Mouse (Mus musculus) liver, embryonic 11.5 days (tissue): ENCODE results near the gene S100a4. TPM values are rescaled to one million over a fixed set of nuclear protein-coding genes. Genes with fewer than 3 reads are reported as not detected.

Experiments
- ATAC-seq: fragments of 200-750 bp; cut with Nextera tagmentation; replicated peaks from 2 replicates; pipeline ENCODE4 v1.8.0; 2017; ENCODE audit warnings: moderate number of reproducible peaks, mild to moderate bottlenecking, moderate TSS enrichment, moderate library complexity; ENCODE audit not compliant: low FRiP score
- DNase-seq: peaks from one replicate; pipeline ENCODE4 v3.0.0-alpha.2; 2017; ENCODE audit warnings: low spot score
- H3K27ac ChIP-seq: fragments of 300-500 bp; sonication (generic); 2 replicates; pipeline ENCODE4 v1.5.1; 2014; ENCODE audit warnings: mild to moderate bottlenecking, low read depth, low read length, control low read depth
- H3K27me3 ChIP-seq: fragments of 300-500 bp; sonication (generic); replicated peaks from 2 replicates; pipeline ENCODE4 v1.6.1; 2014; ENCODE audit warnings: low read length, mixed read lengths; ENCODE audit not compliant: control insufficient read depth, insufficient read depth
- H3K36me3 ChIP-seq: fragments of 300-500 bp; sonication (generic); 2 replicates; pipeline ENCODE4 v1.6.1; 2014; ENCODE audit warnings: mild to moderate bottlenecking, low read length, moderate library complexity, mixed read lengths; ENCODE audit not compliant: control insufficient read depth, insufficient read depth
- H3K4me1 ChIP-seq: fragments of 300-500 bp; sonication (generic); replicated peaks from 2 replicates; pipeline ENCODE4 v1.6.1; 2014; ENCODE audit warnings: low read length, mixed read lengths; ENCODE audit not compliant: control insufficient read depth, insufficient read depth
- H3K4me2 ChIP-seq: fragments of 300-500 bp; sonication (generic); 2 replicates; pipeline ENCODE4 v1.6.1; 2014; ENCODE audit warnings: mild to moderate bottlenecking, control low read depth, moderate library complexity
- H3K4me3 ChIP-seq: fragments of 300-500 bp; sonication (generic); 2 replicates; pipeline ENCODE4 v1.5.1; 2014; ENCODE audit warnings: low read depth, low read length, control low read depth
- H3K9ac ChIP-seq: fragments of 300-500 bp; sonication (generic); 2 replicates; pipeline ENCODE4 v1.6.1; 2014; ENCODE audit warnings: low read depth, low read length, control low read depth
- H3K9me3 ChIP-seq: fragments of 300-500 bp; sonication (generic); 2 replicates; pipeline ENCODE4 v1.6.1; 2016; ENCODE audit warnings: low read length, inconsistent platforms, mixed read lengths; ENCODE audit not compliant: control insufficient read depth
- WGBS: fragments of 180-500 bp; shearing (Covaris S2); extraction: QIAGEN DNeasy Blood & Tissue Kit; methylation state at CpG from one replicate; pipeline ENCODE4 v1.1.7; 2014; 5-methylcytosine and 5-hydroxymethylcytosine counted together
- polyA plus RNA-seq: library from polyadenylated mRNA; unstranded; fragments of >200 nt; fragmentation: Nextera tagmentation; extraction: Ambion mirVana; gene quantifications from 2 replicates; pipeline ENCODE4 v1.2.1, GENCODE M21; 2014

S100a4 gene
- polyA plus RNA-seq, 1 experiment from 2014 or later, result 0.77 TPM

DNA sequence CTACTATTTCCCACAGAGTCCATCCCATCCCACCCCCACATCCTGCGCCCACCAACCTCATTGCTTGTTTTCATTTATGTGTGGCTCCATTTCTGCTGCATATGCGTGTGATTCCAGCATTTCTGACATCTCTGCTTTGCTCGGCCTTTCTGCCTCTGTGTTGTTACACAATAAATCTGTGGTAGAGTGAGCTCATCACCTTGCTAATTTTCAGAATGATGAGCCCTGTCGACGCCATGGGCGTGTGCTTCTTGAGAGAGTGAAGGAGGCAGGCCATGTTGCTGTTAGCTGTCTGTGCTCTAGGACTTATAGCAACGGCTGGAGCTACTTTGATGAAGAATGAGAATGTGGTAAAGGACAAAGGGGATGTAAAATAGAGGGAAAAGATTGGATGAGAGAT is 37.4 kb downstream of the S100a4 start:
- 71% methylated on average over 7 of the region's 7 CpGs for WGBS

DNA sequence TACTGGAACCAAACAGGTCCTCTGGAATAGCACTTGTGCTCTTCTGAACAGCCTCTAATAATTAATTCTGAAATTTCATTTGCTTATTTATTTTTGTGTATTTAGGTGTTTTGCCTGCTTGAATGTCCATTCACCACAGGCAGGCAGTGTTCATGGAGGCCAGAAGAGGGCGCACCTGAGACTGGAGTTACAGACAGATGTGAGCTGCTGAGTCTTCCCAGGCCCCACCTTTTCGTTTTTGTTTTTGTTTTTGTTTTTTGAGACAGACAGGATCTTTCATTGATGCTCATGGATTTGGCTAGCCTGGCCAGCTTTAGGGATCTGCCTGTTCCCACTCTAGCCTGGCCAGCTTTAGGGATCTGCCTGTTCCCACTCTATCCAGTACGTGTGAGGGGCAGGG is 40.6 kb downstream of the S100a4 start:
- ATAC-seq, result no peak
- Histone ChIP-seq H3K27ac (no peak overlapping the region), H3K27me3 (no peaks in the 10 kb centered on the region), H3K4me1 (no peaks in the 10 kb centered on the region), H3K9ac (no peak overlapping the region), H3K4me2 (no peak overlapping the region), H3K36me3 (no peaks in the 10 kb centered on the region), H3K9me3 (no peaks in the 10 kb centered on the region), H3K4me3 (no peak overlapping the region)
- no peak for DNase-seq
- 42% methylated on average over 3 of the region's 3 CpGs for WGBS

More for the DNA sequence above, 37.4 kb downstream of the S100a4 start:
- no peaks in the 10 kb centered on the region for H3K4me1 ChIP-seq
- no peaks in the 10 kb centered on the region for H3K36me3 ChIP-seq
- H3K27ac ChIP-seq, result no peak overlapping the region
- DNase-seq, result no peak
- H3K9me3 ChIP-seq, result no peaks in the 10 kb centered on the region
- ATAC-seq, result no peak
- H3K27me3 ChIP-seq, result no peaks in the 10 kb centered on the region
- H3K9ac ChIP-seq, result no peak overlapping the region
- H3K4me2 ChIP-seq, result no peak overlapping the region
- no peak overlapping the region for H3K4me3 ChIP-seq

DNA sequence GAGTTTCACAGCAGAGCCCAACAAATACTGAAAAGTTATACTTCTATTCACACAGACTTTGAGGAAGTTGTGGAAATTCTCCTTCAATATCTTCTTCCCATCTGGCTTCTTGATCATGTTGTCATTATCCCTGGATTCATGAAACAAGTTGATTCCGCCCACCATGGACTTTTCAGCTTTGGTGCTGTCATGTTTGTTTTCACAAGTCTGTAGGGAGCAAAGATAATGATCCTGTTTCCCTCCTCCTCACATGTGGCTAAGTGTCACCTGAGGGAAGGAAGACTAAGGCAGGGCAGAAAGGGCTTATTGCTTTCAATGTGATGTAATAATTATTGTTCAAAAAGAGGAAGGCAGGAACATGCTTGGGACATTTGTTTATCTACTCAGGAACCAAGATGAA is 43.7 kb downstream of the S100a4 start:
- WGBS, result 70% methylated on average over 1 of the region's 1 CpGs
- no peak overlapping the region for H3K9ac ChIP-seq
- DNase-seq, result no peak
- no peaks in the 10 kb centered on the region for H3K4me1 ChIP-seq
- H3K36me3 ChIP-seq, result no peaks in the 10 kb centered on the region
- no peaks in the 10 kb centered on the region for H3K9me3 ChIP-seq
- no peaks in the 10 kb centered on the region for H3K27me3 ChIP-seq
- no peak overlapping the region for H3K4me3 ChIP-seq
- H3K4me2 ChIP-seq, result no peak overlapping the region
- ATAC-seq, result no peak
- no peak overlapping the region for H3K27ac ChIP-seq

DNA sequence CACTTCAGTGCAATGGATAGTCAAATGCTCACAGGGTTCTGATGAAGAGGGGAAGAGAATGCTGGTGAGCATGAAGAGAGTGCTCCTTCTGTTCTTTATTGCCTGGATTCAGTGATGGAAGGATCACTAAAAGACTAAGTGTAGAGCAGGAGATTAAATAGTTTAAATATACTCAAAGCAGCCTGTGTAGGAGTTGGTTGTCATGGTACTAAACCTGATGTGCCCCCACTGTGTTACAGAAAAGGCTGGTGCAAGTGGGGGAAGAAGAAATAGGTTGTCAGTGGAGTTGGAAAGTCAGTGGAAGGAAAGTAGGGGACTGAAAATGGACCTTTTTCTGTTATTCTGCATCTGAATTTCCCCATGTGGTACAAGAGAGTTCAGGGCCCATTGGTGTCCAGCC is 45.4 kb downstream of the S100a4 start:
- Histone ChIP-seq H3K27me3 (no peaks in the 10 kb centered on the region), H3K36me3 (no peaks in the 10 kb centered on the region), H3K4me3 (no peak overlapping the region), H3K9me3 (no peaks in the 10 kb centered on the region), H3K27ac (no peak overlapping the region), H3K4me2 (no peak overlapping the region), H3K9ac (no peak overlapping the region), H3K4me1 (no peaks in the 10 kb centered on the region)
- DNase-seq (no peak), ATAC-seq (no peak)

DNA sequence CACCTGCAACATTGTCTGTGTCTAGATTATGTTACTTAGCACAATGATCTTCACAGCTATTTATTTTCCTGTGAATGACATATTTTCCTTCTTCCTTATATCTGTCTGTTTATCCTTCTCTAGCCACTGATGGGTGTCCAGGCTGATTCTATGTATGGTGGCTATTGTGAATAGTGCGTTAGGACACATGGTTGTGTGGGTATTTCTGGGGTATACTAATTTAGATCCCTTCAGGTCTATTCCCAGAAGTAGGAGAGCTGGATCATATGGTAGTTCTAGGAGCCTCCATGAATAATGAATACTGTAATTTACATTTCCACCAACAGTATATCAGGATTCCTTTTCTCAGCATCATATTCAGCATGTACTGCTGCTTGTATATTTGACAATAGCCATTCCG is 46.3 kb downstream of the S100a4 start:
- no peak for DNase-seq
- no peak overlapping the region for H3K9ac ChIP-seq
- H3K4me1 ChIP-seq, result no peaks in the 10 kb centered on the region
- no peaks in the 10 kb centered on the region for H3K36me3 ChIP-seq
- no peaks in the 10 kb centered on the region for H3K27me3 ChIP-seq
- 88% methylated on average over 2 of the region's 2 CpGs for WGBS
- no peak for ATAC-seq
- no peak overlapping the region for H3K4me2 ChIP-seq
- no peak overlapping the region for H3K4me3 ChIP-seq
- no peak overlapping the region for H3K27ac ChIP-seq
- H3K9me3 ChIP-seq, result no peaks in the 10 kb centered on the region

DNA sequence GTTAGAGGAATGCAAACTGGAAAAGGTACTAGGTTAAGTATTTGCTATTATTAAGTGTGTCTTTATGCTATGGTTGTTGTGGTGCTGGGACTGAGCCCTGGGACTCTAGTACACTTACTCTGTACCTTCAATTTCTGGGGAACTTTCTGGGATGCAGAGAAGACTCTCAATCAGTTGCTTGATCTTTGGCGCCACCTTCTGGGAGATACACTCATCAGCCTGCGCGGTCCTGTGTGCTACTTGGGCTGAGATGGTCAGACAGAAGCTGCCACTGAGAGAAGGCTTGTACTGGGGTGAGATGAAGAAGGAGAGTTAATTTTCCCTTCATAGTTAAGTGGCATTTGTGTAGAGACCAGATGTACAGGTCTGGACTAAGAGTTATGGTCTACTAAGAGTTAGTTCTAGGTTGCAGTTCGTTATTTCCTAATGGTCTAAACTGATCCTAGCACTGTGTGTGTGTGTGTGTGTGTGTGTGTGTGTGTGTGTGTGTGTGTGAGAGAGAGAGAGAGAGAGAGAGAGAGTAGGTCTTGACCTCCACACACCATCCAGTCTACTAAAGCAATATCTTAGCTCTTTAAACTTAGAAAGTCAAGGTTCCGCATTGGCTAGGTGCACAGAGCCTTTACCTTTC is 49.4 kb downstream of the S100a4 start:
- Histone ChIP-seq H3K4me3 (no peak overlapping the region), H3K4me1 (no peaks in the 10 kb centered on the region), H3K4me2 (no peak overlapping the region), H3K9me3 (no peaks in the 10 kb centered on the region), H3K27me3 (no peaks in the 10 kb centered on the region), H3K9ac (no peak overlapping the region), H3K27ac (no peak overlapping the region), H3K36me3 (no peaks in the 10 kb centered on the region)
- ATAC-seq (no peak; the same call in 1 of the 2 replicates), DNase-seq (peak; percentile 41)
- 36% methylated on average over 5 of the region's 5 CpGs for WGBS

DNA sequence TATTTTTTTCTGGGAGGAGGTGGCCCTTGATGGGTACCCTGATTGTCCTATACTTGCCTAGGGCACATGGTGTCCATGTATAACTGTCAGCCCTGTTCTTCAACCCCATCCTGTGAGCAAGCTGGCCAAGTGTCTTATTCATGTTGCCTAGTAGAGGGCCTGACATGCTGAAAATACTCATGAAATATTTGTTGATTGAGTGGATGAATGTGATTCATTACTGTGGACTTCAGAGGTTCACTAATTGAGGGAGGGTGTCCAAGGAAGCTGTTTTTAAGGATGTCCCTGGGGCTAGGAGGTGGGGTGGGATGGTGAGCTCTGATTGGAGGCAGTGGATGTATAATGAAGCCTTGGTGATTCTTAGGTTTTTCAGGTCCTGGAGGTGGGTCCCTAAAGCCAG is 50.1 kb downstream of the S100a4 start, which contains the start of gene S100a7a:
Gene S100a7a (plus strand): TSS at position 301 of the 400 bp plus-strand sequence.
- H3K4me3 ChIP-seq, result no peak within 1 kb of the TSS
- no peak for DNase-seq
- no peak within 1 kb of the TSS for H3K27ac ChIP-seq
- no peak within 1 kb of the TSS for H3K4me2 ChIP-seq
- ATAC-seq, result no peak
- no peaks in the 10 kb centered on the region for H3K9me3 ChIP-seq
- no peaks in the 10 kb centered on the region for H3K36me3 ChIP-seq
- no peaks in the 10 kb centered on the region for H3K27me3 ChIP-seq
- H3K4me1 ChIP-seq, result no peaks in the 10 kb centered on the region
- no peak within 1 kb of the TSS for H3K9ac ChIP-seq

Other genes starting within 250 kb of the S100a4 start
- 6.4 and 6.7 TPM in 2 replicates for gene Slc27a3, start 213.8 kb upstream of the S100a4 start, polyA plus RNA-seq
- gene Ints3, start 170.1 kb upstream of the S100a4 start, polyA plus RNA-seq, result 34.0 and 35.2 TPM in 2 replicates
- gene Npr1, start 137.9 kb upstream of the S100a4 start, polyA plus RNA-seq, result 8.0 and 9.2 TPM in 2 replicates
- gene Ilf2, start 127.6 kb upstream of the S100a4 start, polyA plus RNA-seq, result 169 and 174 TPM in 2 replicates
- 44.9 and 46.4 TPM in 2 replicates for gene Snapin, start 112.7 kb upstream of the S100a4 start, polyA plus RNA-seq
- 78.2 and 86.3 TPM in 2 replicates for gene Chtop, start 94.3 kb upstream of the S100a4 start, polyA plus RNA-seq
- gene S100a1, start 89.4 kb upstream of the S100a4 start, polyA plus RNA-seq, result 16.5 and 21.9 TPM in 2 replicates
- gene S100a13, start 89.3 kb upstream of the S100a4 start, polyA plus RNA-seq, result 21.4 and 22.7 TPM in 2 replicates
- gene S100a14, start 76.9 kb upstream of the S100a4 start, polyA plus RNA-seq, result not detected in 2 replicates
- gene S100a16, start 66.5 kb upstream of the S100a4 start, polyA plus RNA-seq, result 52.5 and 58.1 TPM in 2 replicates
- gene S100a3, start 43.2 kb upstream of the S100a4 start, polyA plus RNA-seq, result not detected in 2 replicates
- gene S100a2, start 13.5 kb upstream of the S100a4 start, polyA plus RNA-seq, result not detected in 2 replicates
- not detected in 2 replicates for gene Gm42674, start 1.9 kb upstream of the S100a4 start, polyA plus RNA-seq
- gene S100a5, start 4.8 kb downstream of the S100a4 start, polyA plus RNA-seq, result not detected in 2 replicates
- gene S100a6, start 9.1 kb downstream of the S100a4 start, polyA plus RNA-seq, result 13.9 and 14.6 TPM in 2 replicates
- not detected in 2 replicates for gene S100a7a, start 50.2 kb downstream of the S100a4 start, polyA plus RNA-seq
- gene S100a8, start 65.2 kb downstream of the S100a4 start, polyA plus RNA-seq, result 140 and 141 TPM in 2 replicates
- gene S100a9, start 92.0 kb downstream of the S100a4 start, polyA plus RNA-seq, result 93.3 and 95.1 TPM in 2 replicates
- gene Pglyrp4, start 123.1 kb downstream of the S100a4 start, polyA plus RNA-seq, result not detected in 2 replicates
- not detected in 2 replicates for gene Gm5849, start 174.1 kb downstream of the S100a4 start, polyA plus RNA-seq